Mouse (Mus musculus): ENCODE data around the gene Odf3b. TPM values are rescaled to one million over a fixed set of nuclear protein-coding genes. Genes with fewer than 3 reads are reported as not detected.

Odf3b gene
- under 1 TPM; 0.38 to 0.53 TPM for total RNA-seq (2021)
- long read RNA-seq, experiment 1: 0 reads
- long read RNA-seq, experiment 2: 0 reads

GRCm38 (mm10) chr15:89378831-89379401 is at the start of gene Odf3b:
Gene Odf3b (minus strand): TSS chr15:89379282.
- intact Hi-C loops (cut with DNase I): no loop called here
- TF ChIP-seq CTCF (IDR thresholded peaks at IDR 0.05): no peak
- DNase-seq: no peak
- peak within 1 kb of the TSS; percentile 83 for H3K27ac ChIP-seq
- H3K4me3 ChIP-seq: peak within 1 kb of the TSS; percentile 71

DNA sequence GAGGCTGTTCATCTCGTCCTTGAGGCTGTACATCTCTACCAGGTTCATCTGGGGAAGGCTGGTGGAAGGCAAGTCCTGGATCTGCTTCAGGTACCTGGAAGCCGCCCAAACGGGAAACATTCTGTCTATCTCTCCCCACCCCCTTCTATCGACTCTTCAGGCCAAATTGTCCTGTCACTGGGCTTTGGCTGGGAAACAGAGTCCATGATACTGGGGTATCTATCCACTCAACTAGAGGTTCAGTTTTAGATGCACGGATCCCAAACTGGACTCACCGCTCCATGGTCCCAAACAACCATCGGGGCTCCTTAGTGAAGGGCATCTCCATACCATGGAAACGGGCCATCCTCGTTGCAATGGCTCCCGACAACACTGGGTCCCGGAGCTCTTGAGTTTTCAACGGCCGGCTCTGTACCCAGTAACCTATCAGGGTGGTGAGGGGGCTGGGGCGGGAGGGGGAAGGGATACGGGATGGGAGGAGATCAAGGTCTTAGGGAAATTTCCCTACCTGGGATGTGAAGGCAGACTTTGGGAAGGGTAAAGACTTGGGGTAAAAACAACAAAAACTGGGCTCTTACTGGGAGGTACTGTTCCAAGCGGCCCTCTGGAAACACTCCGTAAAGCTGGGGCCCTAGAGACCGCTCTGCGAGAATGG is 49.2 kb upstream of the Odf3b start:
- Histone ChIP-seq H3K27ac (peak overlapping the region; percentile 99), H3K4me3 (peak overlapping the region; percentile 71)
- TF ChIP-seq CTCF (IDR thresholded peaks at IDR 0.05): no peak
- intact Hi-C loops (cut with DNase I): loop anchor here (2.0 kb wide), 1 partner anchor 71 kb away; no protein-coding TSS in a partner anchor
- no peak for DNase-seq

GRCm38 (mm10) chr15:89426716-89427115 is 47.6 kb upstream of the Odf3b start:
- no peak for TF ChIP-seq CTCF (IDR thresholded peaks at IDR 0.05)
- intact Hi-C loops (cut with DNase I): no loop called here
- peak overlapping the region; percentile 99 for H3K27ac ChIP-seq
- H3K4me3 ChIP-seq: peak overlapping the region; percentile 78; the same call in 1 of the 2 replicates
- peak; percentile 68 for DNase-seq

DNA sequence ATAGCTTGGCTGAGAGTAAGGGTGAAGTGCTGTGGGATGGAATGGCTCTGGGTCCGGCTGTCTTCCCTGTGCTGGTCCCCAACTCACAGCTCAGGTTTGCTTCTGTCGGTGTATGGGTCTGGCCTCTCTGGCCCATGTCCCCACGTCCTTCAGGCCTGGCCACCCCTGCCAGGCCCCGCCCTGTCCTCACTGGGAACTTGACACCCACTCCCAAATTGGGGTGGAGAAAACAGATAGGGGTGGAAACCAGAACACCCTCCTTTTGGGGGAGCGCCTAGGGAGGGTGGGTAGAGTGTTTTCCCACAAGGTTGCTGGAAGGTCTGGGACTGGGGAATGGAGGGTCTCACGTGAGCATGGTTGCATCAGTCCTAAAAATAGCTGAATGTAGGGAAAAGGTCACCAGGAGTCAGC is 46.6 kb upstream of the Odf3b start, which contains the start of gene Cpt1b:
Gene Cpt1b (minus strand): TSS at position 153 of the 411 bp plus-strand sequence.
- H3K27ac ChIP-seq: peak within 1 kb of the TSS; percentile 99
- intact Hi-C loops (cut with DNase I): no loop called here

DNA sequence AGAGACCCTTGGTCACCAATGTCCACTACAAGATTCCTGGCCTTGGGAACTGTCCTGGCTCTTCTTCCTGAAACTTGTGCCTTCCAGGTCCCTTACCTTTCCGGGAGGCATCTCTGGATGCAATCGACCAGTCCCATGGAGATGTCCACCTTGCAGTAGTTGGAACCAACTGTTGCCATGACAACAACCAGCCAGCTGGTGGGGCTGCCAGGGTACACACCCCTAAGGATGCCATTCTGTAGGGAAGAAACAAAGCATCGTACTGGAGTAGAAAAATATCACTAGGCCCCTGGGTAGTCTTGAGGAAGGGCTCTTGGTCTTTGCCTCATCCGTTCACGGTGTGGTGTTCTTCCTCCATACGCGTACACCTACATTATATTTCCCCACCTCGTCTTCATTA is 45.5 kb upstream of the Odf3b start:
- no peak for DNase-seq
- intact Hi-C loops (cut with DNase I): no loop called here
- no peak for TF ChIP-seq CTCF (IDR thresholded peaks at IDR 0.05)
- peak overlapping the region; percentile 78 for H3K4me3 ChIP-seq
- H3K27ac ChIP-seq: peak overlapping the region; percentile 99

More for the DNA sequence above, 46.6 kb upstream of the Odf3b start, which contains the start of gene Cpt1b:
- no peak for TF ChIP-seq CTCF (IDR thresholded peaks at IDR 0.05)
- H3K4me3 ChIP-seq: peak within 1 kb of the TSS; percentile 78
- peak; percentile 88 for DNase-seq

GRCm38 (mm10) chr15:89421938-89422337 is 42.9 kb upstream of the Odf3b start:
- Histone ChIP-seq H3K4me3 (no peak overlapping the region), H3K27ac (no peak overlapping the region)
- no peak for DNase-seq
- TF ChIP-seq CTCF (IDR thresholded peaks at IDR 0.05): no peak
- intact Hi-C loops (cut with DNase I): no loop called here

DNA sequence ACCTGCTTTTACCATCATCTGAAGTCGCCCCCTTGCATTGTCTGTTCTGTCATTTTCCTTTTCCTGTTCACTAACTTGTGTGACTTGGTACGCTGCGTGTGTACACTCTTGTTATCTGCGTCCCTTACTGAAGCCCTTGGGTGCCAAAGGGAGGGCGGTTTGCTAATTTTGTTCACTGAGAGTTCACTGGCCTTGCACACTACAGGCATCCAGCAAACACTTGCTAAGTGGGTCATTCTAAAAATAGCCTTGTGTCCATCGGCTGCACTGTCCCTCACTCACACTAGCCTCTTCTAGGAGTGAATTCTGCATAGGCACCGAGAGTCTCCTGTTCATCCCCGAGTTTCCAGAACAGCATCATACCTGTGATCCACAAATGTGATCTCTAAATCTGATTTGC is 36.2 kb upstream of the Odf3b start:
- Histone ChIP-seq H3K27ac (peak overlapping the region; percentile 86), H3K4me3 (peak overlapping the region; percentile 32)
- TF ChIP-seq CTCF (IDR thresholded peaks at IDR 0.05): no peak
- intact Hi-C loops (cut with DNase I): no loop called here
- DNase-seq: peak; percentile 64

GRCm38 (mm10) chr15:89410118-89410517 is 31.0 kb upstream of the Odf3b start, which contains the start of gene Syce3:
Gene Syce3 (minus strand): TSS chr15:89410503.
- H3K4me3 ChIP-seq: no peak within 1 kb of the TSS
- no peak within 1 kb of the TSS for H3K27ac ChIP-seq
- TF ChIP-seq CTCF (IDR thresholded peaks at IDR 0.05): no peak
- DNase-seq: no peak
- intact Hi-C loops (cut with DNase I): no loop called here

GRCm38 (mm10) chr15:89406691-89407090 is 27.6 kb upstream of the Odf3b start:
- intact Hi-C loops (cut with DNase I): no loop called here
- Histone ChIP-seq H3K4me3 (no peak overlapping the region), H3K27ac (no peak overlapping the region)
- no peak for DNase-seq
- TF ChIP-seq CTCF (IDR thresholded peaks at IDR 0.05): no peak

GRCm38 (mm10) chr15:89404831-89405623 is 25.9 kb upstream of the Odf3b start:
- intact Hi-C loops (cut with DNase I): no loop called here
- no peak for TF ChIP-seq CTCF (IDR thresholded peaks at IDR 0.05)

DNA sequence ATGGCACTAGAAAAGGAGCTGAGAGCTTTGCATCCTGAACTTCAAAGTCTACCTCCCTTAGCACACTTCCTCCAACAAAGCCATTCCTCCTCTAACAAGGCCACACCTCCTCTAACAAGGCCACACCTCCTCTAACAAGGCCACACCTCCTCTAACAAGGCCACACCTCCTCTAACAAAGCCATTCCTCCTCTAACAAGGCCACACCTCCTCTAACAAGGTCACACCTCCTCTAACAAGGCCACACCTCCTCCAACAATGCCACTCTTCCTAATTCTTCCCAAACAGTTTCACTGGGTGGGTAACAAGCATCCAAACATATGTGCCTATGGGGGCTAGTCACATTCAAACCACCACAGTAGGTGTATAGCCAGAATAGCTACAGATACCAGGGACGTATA is 23.4 kb upstream of the Odf3b start:
- intact Hi-C loops (cut with DNase I): no loop called here
- TF ChIP-seq CTCF (IDR thresholded peaks at IDR 0.05): no peak
- no peak overlapping the region for H3K4me3 ChIP-seq
- DNase-seq: no peak
- H3K27ac ChIP-seq: no peak overlapping the region

More at GRCm38 (mm10) chr15:89404831-89405623, 25.9 kb upstream of the Odf3b start:
- no peak for DNase-seq
- Histone ChIP-seq H3K4me3 (no peak overlapping the region), H3K27ac (no peak overlapping the region)

DNA sequence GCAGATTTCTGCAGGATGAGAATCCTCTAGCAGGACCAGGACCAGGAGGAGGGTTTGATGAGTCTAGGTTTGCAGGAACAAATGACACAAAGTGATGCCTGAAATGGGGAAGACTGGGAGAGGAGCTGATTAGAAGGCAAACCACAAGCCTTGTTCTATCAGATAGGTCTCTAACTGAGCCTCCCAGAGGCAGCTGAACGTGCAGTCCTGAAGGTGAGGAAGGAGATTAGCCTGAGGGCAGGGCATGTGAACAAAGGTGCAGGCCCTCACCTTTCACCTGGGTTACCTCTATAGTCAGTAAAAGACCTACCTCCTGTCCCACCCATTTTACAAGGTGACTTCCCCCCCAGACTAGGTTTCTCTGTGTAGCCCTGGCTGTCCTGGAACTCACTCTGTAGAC is 20.6 kb upstream of the Odf3b start:
- Histone ChIP-seq H3K27ac (no peak overlapping the region), H3K4me3 (no peak overlapping the region)
- no peak for TF ChIP-seq CTCF (IDR thresholded peaks at IDR 0.05)
- intact Hi-C loops (cut with DNase I): no loop called here
- DNase-seq: no peak

DNA sequence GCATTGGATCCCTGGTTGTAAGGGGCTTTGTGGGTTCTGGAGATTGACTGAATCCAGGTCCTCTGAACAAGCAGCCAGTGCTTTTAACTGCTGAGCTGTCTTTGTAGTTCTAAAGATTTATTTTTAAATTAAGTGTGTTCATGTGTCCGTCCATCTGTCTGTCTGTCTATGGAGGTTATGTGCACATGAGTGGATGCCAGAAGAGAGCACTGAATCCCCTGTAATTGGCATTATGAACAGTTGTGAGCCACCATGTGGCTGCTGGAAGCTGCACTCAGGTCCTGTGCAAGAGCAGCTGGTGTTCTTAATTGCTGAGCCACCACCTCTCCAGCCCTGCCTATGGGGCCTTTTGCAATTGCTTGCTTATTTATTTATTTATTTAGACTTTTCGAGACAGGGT is 19.1 kb upstream of the Odf3b start:
- no peak for TF ChIP-seq CTCF (IDR thresholded peaks at IDR 0.05)
- intact Hi-C loops (cut with DNase I): no loop called here
- no peak for DNase-seq
- Histone ChIP-seq H3K4me3 (no peak overlapping the region), H3K27ac (no peak overlapping the region)

Measured in gastrocnemius, adult 2 months (tissue).